Mouse (Mus musculus) cerebellum, adult 9-11 months (tissue): Measurements from ENCODE around the gene Tnfaip1.

Experiments used
- DNase-seq: peaks from one replicate; pipeline ENCODE4 v3.0.0; 2022

Tnfaip1 gene

DNA sequence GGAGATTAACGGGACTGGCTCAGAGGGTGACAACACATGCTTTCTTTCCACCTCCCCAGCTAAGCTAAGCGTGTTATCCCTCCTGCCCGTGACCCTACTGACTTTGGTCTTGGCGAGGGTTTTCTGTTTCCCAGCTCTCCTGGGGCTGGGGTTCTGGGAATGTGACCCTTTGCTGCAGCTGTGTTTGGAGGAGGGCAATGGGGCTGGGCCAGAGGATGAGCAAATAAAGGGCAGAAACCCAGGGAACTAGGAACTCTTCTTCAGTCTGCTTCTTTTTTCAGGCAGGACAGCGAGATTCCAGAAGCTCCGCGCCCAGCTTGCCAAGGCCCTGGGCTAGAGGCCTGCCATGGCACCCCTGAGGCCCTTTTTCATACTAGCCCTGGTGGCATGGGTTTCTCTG is 37.1 kb downstream of the Tnfaip1 start, which contains the start of gene Vtn:
Vtn (plus strand) TSS at position 88 of the 400 bp plus-strand sequence.
- DNase-seq = peak; percentile 60

DNA sequence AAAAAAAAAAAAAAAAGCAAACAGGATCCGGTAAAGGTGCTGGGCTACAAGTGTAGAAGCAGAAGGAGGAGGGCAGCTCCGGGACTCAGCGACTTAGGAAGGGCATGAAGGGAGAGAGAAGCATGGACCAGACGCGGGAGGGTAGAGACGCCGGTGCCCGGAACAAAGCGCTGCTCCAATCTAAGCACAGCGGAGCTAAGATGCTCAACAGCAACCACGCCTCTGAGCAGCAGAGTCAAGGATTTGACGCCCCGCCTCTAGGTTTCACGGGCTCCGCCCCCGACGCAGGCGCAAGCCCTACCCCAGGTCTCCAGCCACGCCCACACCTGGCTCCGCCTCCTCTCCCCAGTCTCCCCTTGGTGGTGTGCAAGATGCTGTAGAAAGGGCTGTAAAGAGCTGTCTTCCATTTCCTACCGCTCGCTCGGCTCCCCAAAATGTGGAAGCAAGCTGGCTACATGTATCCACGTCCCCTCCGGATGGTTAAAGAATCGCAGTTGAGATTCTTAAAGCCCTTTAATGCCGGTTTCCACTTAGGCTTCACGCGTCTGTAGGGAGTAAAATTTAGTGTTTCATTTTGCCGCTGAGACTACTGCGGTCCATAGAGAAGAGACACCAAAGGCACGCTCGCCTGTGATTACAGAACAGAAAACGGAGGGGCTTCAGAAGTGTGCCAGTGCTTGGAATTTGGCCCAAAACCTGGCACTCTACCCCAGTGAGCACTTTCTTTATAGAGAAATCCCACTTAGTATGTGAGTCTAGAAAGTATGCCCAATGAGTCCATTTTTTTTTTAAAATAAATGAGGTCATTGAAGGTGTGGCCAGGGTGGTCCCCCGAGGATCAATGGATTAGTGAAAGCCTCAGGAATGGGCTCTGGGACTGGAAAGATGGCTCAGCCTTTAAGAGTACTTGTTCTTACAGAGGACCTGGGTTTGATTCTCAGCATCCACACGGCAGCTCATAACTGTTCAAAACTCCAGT is 38.3 kb downstream of the Tnfaip1 start, which contains the start of gene Sarm1:
Sarm1 (minus strand) TSS at position 211 of the 979 bp plus-strand sequence.
- peak; percentile 99 for DNase-seq

DNA sequence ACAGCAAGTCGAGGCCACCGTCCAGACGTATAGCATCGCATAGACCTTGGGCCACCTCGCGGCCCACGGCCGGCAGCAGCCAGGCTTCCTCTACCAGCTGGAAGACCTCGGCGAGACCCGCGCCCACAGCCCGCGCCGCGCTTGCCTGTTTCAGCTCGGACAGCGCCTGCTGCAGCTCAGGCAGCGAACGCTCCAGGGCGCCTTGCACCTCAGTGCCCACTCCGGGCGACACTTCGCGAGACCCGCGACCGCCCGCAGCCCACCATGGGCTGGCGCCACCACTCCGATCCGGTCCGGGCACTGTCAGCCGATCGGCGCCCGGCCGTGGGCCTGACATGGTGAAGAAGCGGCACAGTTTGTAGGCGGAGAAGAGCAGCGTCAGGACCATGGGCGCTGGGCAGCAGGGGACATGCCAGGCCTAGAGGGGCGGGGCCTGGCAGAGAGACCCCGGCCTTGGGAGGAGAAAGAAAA is 39.0 kb downstream of the Tnfaip1 start:
- DNase-seq = peak; percentile 79

DNA sequence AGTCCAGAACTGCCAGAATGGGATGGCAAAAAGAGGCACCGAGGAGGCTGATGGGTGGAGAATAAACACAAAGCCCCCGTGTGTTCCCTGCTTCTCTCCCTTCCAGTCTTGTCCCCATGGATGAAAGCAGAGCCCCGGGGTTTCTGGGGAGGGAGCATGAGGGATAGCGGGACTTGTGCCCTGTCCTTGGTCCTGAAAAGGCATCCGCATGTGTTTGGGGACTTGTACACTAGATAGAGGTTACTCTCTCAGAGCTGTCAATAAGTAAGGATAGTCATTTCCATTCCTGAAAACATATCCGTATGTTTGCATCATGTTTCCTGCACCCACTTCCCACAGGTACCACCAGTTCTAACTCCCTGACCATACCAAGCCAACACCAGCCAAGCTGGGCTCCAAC is 40.2 kb downstream of the Tnfaip1 start:
- no peak for DNase-seq

DNA sequence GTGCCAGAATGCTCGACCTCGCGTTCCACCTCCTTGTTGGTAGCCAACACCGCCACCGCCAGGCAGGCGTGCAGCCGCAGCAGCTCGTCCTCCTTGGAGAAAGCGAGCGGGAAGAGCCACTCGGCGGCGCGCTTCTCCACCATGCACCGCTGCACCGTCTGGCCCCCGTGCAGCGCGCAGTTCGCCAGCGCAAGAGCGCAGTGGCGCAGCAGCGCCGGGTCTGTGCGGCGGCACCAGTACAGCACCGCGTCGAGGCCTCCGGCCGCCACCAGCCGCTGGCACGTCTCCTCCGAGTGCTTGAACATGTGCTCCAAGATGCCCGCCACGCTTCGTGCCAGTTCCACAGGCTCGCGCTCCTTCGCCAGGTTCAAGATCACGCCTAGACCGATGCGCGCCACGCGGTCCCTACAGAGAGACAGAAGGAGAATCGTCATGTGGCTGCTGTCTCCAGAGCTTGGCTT is 45.3 kb downstream of the Tnfaip1 start:
- peak; percentile 78 for DNase-seq

DNA sequence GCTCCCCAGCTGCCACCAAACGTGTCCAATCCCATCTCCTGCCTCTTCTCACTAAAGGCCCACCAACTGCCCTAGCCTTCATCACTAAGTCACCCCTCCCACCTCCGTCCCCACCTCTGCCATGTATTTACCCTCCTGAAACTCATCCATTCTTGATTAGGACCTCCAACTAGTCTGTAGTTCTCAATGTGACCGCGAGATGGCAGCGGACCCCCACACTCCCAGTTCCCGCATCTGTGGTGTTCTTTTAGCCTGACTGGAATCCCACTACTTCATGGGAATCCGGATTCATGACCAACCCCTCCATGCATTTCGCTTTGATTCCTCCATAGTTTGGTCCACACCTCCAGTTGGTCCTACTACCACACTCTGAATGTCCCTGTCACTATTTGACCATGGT is 48.0 kb downstream of the Tnfaip1 start:
- DNase-seq = peak; percentile 81

DNA sequence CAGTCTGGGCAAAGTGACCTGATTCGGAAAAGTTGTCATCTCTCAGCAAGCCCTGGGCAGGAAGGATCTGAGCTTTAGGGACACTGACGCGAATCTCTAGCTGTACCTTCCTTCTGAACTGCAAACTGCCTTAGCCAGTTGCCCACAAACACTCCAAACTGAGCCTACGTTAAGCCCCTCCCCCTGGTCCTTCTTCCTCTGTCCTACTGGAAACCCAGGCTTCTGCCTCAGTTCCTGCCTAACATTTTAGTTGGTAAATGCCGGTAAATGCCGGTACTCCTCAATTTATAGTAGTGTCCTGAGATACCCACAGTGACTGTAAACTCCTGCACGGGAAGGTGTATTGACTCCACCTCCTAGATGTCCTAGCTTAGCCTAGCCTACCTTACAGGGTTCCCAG is 52.5 kb downstream of the Tnfaip1 start:
- DNase-seq = peak; percentile 4

DNA sequence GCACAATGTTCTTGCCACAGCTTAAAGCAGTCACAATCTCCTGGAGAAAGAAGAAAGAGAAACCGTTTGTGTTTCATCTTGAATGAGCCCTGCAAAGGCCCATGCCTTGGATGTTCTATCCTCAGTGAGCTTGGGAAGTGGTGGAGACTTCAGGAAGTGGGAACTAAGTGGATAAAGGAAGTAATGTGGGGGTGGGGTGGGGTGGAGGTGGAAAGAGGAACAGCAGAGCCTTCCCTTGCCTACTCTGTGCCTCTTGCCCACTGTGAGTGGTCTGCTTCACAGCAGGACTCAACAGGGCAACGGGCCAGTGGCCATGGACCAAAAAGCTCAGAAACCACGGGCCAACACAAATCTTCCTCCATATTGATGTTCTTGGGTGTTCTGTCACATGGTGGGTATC is 60.8 kb downstream of the Tnfaip1 start:
- DNase-seq = no peak
